Mouse (Mus musculus) myocyte (in vitro differentiated cells): ENCODE measurements around the gene Chrnb1.

Experiments
- CEBPB ChIP-seq: IDR thresholded peaks from 2 replicates; pipeline ENCODE4 v1.6.1; 2011; ENCODE audit warnings: mild to moderate bottlenecking, moderate library complexity; ENCODE audit not compliant: poor library complexity, insufficient read depth, severe bottlenecking
- E2F4 ChIP-seq: IDR thresholded peaks from one replicate; pipeline ENCODE4 v1.6.1; 2011; ENCODE audit warnings: mild to moderate bottlenecking, control low read depth, moderate library complexity; ENCODE audit not compliant: insufficient read depth
- MAX ChIP-seq: IDR thresholded peaks from one replicate; pipeline ENCODE4 v1.6.1; 2011; ENCODE audit warnings: low read depth, mild to moderate bottlenecking, control low read depth
- MYOD1 ChIP-seq, 3 experiments: IDR thresholded peaks; one replicate each; pipeline ENCODE4 v1.6.1; 2011; ENCODE audit warnings: control low read depth in 2 of 3, low read depth in 2 of 3, mild to moderate bottlenecking in 2 of 3, moderate library complexity in 1 of 3; ENCODE audit not compliant: insufficient read length in 2 of 3, control insufficient read depth in 1 of 3
- MYOG ChIP-seq, 3 experiments: IDR thresholded peaks; one replicate each; pipeline ENCODE4 v1.6.1; 2011; ENCODE audit warnings: control low read depth in 2 of 3, low read depth in 2 of 3, mild to moderate bottlenecking in 2 of 3; ENCODE audit not compliant: insufficient read length in 2 of 3, control insufficient read depth in 1 of 3, insufficient read depth in 1 of 3
- POLR2A ChIP-seq: IDR thresholded peaks from one replicate; pipeline ENCODE4 v1.6.1; 2011; ENCODE audit warnings: low read depth, mild to moderate bottlenecking, control low read depth, moderate library complexity; ENCODE audit not compliant: insufficient read length
- POLR2AphosphoS2 ChIP-seq: IDR thresholded peaks from one replicate; pipeline ENCODE4 v1.6.1; 2011; ENCODE audit warnings: low read depth, control low read depth; ENCODE audit not compliant: insufficient read length
- REST ChIP-seq: IDR thresholded peaks from one replicate; pipeline ENCODE4 v1.6.1; 2011; ENCODE audit warnings: mild to moderate bottlenecking, control low read depth, moderate library complexity; ENCODE audit not compliant: insufficient read depth, insufficient read length
- SRF ChIP-seq: IDR thresholded peaks from one replicate; pipeline ENCODE4 v1.6.1; 2011; ENCODE audit warnings: low read depth; ENCODE audit not compliant: control insufficient read depth, insufficient read length
- TCF12 ChIP-seq: IDR thresholded peaks from one replicate; pipeline ENCODE4 v1.6.1; 2011; ENCODE audit warnings: mild to moderate bottlenecking, control low read depth; ENCODE audit not compliant: poor library complexity, insufficient read depth, severe bottlenecking
- USF1 ChIP-seq: IDR thresholded peaks from one replicate; pipeline ENCODE4 v1.6.1; 2011; ENCODE audit warnings: low read depth, mild to moderate bottlenecking, control low read depth, moderate library complexity

- no peak for TF ChIP-seq MAX
- TF ChIP-seq POLR2A = no peak
- TF ChIP-seq E2F4 = no peak
- no peak for TF ChIP-seq POLR2AphosphoS2
- no peak for TF ChIP-seq MYOG (IDR thresholded peaks at IDR 0.05; ENCODE audit: control insufficient read depth in 1 of 3, insufficient read depth in 1 of 3, insufficient read length in 2 of 3, low read depth in 2 of 3)
- TF ChIP-seq CEBPB = no peak
- no peak for TF ChIP-seq REST
- no peak for TF ChIP-seq USF1
- no peak for TF ChIP-seq TCF12
- TF ChIP-seq SRF = no peak
- TF ChIP-seq MYOD1 (IDR thresholded peaks at IDR 0.05; ENCODE audit: control insufficient read depth in 1 of 3, insufficient read length in 2 of 3, low read depth in 2 of 3) = no peak
Measured at GRCm38 (mm10) chr11:69795983-69796435, 266 bp upstream of the Chrnb1 start.
